Mouse (Mus musculus) heart, embryonic 11.5 days (tissue): ENCODE measurements at regions not wholly inside any gene's neighbourhood (a gene's known extent, or its start where the extent isn't known, plus 50 kb on each side); places are given as distances from the start of the nearest gene placed in this dataset.

ENCODE experiments used
- ATAC-seq: fragments of 200-750 bp; cut with Nextera tagmentation; replicated peaks from 2 replicates; pipeline ENCODE4 v1.8.0; 2017; ENCODE audit warnings: moderate library complexity; ENCODE audit not compliant: insufficient number of reproducible peaks, low FRiP score, low TSS enrichment
- H3K27ac ChIP-seq: fragments of 300-500 bp; sonication (generic); 2 replicates; pipeline ENCODE4 v1.5.1; 2014; ENCODE audit warnings: mild to moderate bottlenecking, low read depth, low read length
- H3K27me3 ChIP-seq: fragments of 300-500 bp; sonication (generic); 2 replicates; pipeline ENCODE4 v1.6.1; 2014; ENCODE audit warnings: mild to moderate bottlenecking, low read length, mixed read lengths; ENCODE audit not compliant: control insufficient read depth, insufficient read depth
- H3K36me3 ChIP-seq: fragments of 300-500 bp; sonication (generic); 2 replicates; pipeline ENCODE4 v1.6.1; 2014; ENCODE audit warnings: mild to moderate bottlenecking, low read length, moderate library complexity, mixed read lengths; ENCODE audit not compliant: control insufficient read depth, insufficient read depth
- H3K4me1 ChIP-seq: fragments of 300-500 bp; sonication (generic); 2 replicates; pipeline ENCODE4 v1.6.1; 2014; ENCODE audit warnings: low read length; ENCODE audit not compliant: control insufficient read depth, insufficient read depth
- H3K4me2 ChIP-seq: fragments of 300-500 bp; sonication (generic); 2 replicates; pipeline ENCODE4 v1.6.1; 2014; ENCODE audit warnings: mild to moderate bottlenecking, moderate library complexity
- H3K4me3 ChIP-seq: fragments of 300-500 bp; sonication (generic); 2 replicates; pipeline ENCODE4 v1.5.1; 2014; ENCODE audit warnings: low read depth, low read length
- H3K9ac ChIP-seq: fragments of 300-500 bp; sonication (generic); 2 replicates; pipeline ENCODE4 v1.6.1; 2014; ENCODE audit warnings: mild to moderate bottlenecking, low read depth, low read length, moderate library complexity
- H3K9me3 ChIP-seq: fragments of 300-500 bp; sonication (generic); replicated peaks from 2 replicates; pipeline ENCODE4 v1.6.1; 2016; ENCODE audit warnings: low read length; ENCODE audit not compliant: control insufficient read depth
- WGBS: fragments of 180-500 bp; shearing (Covaris S2); extraction: QIAGEN DNeasy Blood & Tissue Kit; methylation state at CpG from one replicate; pipeline ENCODE4 v1.1.7; 2014; ENCODE audit not compliant: insufficient replicate concordance; 5-methylcytosine and 5-hydroxymethylcytosine counted together

DNA sequence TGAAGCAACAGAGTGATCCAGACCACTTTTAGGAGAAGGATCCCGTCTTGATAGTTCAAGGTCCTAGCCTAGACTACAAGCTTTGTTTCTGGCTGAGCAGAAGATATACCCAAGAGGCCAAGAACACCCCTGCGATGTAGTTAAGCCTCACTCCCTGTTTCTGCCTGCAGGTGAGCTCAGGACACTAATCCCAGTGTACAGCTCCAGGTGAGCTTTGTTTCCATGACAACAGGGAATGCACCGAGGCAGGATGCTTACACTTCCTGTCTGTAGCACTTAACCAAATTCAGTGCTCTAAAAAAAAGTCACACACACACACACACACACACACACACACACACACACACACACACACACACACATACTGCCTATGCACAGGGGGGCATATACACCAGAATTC lies 230.7 kb downstream of the Ajap1 start:
- Histone ChIP-seq H3K4me3 (no peak overlapping the region), H3K4me1 (peaks cover 6% of the 10 kb centered on the region; the same call in 1 of the 2 replicates), H3K9me3 (no peaks in the 10 kb centered on the region), H3K27ac (no peak overlapping the region), H3K27me3 (no peaks in the 10 kb centered on the region), H3K9ac (no peak overlapping the region), H3K4me2 (no peak overlapping the region), H3K36me3 (no peaks in the 10 kb centered on the region)
- no peak for ATAC-seq
- 61% methylated on average over 3 of the region's 3 CpGs for WGBS

- Histone ChIP-seq H3K27ac (no peak overlapping the region), H3K4me1 (peaks cover 6% of the 10 kb centered on the region; the same call in 1 of the 2 replicates), H3K4me3 (no peak overlapping the region), H3K36me3 (no peaks in the 10 kb centered on the region), H3K4me2 (no peak overlapping the region), H3K9ac (no peak overlapping the region), H3K27me3 (no peaks in the 10 kb centered on the region), H3K9me3 (no peaks in the 10 kb centered on the region)
- WGBS = 55% methylated on average over 8 of the region's 8 CpGs
- no peak for ATAC-seq
These were observed 231.3 kb downstream of the Ajap1 start for GRCm38 (mm10) chr4:153251311-153251710.

DNA sequence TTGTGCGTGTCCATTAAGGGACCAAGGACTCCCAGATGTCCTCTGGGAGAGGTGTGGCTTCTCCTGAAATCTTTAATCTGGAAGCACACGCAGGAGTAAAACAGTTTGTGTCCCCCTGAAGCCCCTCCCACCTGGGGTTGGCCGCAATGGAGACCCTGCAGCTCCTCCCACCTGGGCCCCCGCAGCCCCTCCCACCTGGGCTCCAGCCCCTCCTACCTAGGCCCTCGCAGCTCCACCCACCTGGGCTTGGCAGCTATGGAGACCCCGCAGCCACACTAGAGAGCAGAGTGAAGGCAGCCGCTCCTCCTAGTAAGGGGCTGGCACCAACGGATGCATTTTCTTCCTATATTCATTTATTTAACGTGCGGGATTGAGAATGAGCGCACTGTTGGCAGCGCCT lies 245.9 kb downstream of the Ajap1 start:
- 11% methylated on average over 12 of the region's 12 CpGs for WGBS
- H3K36me3 ChIP-seq = no peaks in the 10 kb centered on the region
- H3K9ac ChIP-seq = no peak overlapping the region
- H3K4me2 ChIP-seq = peak overlapping the region; percentile 36
- H3K4me1 ChIP-seq = no peaks in the 10 kb centered on the region
- peak; percentile 69; the same call in 1 of the 2 replicates for ATAC-seq
- H3K27ac ChIP-seq = no peak overlapping the region
- no peaks in the 10 kb centered on the region; the same call in 1 of the 2 replicates for H3K9me3 ChIP-seq
- no peaks in the 10 kb centered on the region for H3K27me3 ChIP-seq
- no peak overlapping the region for H3K4me3 ChIP-seq

DNA sequence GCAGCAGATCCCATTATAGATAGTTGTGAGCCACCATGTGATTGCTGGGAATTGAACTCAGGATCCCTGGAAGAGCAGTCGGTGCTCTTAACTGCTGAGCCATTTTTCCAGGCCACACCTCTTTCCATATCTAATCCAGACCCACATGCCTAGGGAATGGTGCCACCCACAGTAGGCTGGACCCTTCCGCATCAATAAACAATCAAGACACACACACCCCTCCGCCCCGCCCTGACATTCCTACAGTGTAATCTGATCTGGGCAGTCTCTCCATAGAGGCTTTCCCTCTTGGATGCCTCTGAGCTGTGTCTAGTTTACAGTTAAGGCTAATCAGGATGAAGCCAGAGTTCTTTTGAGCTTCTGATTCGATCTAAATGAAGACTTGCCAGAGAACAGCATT lies 248.8 kb downstream of the Ajap1 start:
- Histone ChIP-seq H3K27ac (no peak overlapping the region), H3K27me3 (no peaks in the 10 kb centered on the region), H3K9ac (no peak overlapping the region), H3K4me1 (no peaks in the 10 kb centered on the region), H3K4me3 (no peak overlapping the region), H3K4me2 (no peak overlapping the region), H3K9me3 (no peaks in the 10 kb centered on the region; the same call in 1 of the 2 replicates), H3K36me3 (no peaks in the 10 kb centered on the region)
- WGBS = 63% methylated on average over 5 of the region's 5 CpGs
- ATAC-seq = no peak

DNA sequence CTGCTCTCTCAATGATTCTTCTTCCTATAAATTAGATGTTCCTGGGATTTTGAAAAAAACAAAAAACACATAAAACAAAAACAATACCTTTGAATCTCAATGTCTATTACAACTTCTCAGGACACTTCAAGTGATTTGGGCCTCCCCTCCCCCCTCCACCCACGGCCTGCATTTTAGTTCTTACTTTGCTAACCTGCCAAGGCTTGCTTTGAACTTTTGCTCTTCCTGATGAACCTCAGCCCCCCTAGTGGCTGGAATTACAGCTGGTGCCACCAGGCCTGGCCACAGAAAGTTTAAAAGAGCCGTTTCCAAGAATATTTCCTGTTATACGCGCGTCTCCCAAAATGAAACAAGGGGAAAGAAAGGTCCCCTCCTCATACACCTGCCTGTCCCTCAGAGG lies 253.4 kb downstream of the Ajap1 start:
- ATAC-seq = no peak
- Histone ChIP-seq H3K9me3 (no peaks in the 10 kb centered on the region; the same call in 1 of the 2 replicates), H3K4me2 (no peak overlapping the region), H3K27me3 (no peaks in the 10 kb centered on the region), H3K36me3 (no peaks in the 10 kb centered on the region), H3K4me1 (no peaks in the 10 kb centered on the region; the same call in 1 of the 2 replicates), H3K9ac (no peak overlapping the region), H3K4me3 (no peak overlapping the region), H3K27ac (no peak overlapping the region)
- WGBS = 54% methylated on average over 5 of the region's 5 CpGs

DNA sequence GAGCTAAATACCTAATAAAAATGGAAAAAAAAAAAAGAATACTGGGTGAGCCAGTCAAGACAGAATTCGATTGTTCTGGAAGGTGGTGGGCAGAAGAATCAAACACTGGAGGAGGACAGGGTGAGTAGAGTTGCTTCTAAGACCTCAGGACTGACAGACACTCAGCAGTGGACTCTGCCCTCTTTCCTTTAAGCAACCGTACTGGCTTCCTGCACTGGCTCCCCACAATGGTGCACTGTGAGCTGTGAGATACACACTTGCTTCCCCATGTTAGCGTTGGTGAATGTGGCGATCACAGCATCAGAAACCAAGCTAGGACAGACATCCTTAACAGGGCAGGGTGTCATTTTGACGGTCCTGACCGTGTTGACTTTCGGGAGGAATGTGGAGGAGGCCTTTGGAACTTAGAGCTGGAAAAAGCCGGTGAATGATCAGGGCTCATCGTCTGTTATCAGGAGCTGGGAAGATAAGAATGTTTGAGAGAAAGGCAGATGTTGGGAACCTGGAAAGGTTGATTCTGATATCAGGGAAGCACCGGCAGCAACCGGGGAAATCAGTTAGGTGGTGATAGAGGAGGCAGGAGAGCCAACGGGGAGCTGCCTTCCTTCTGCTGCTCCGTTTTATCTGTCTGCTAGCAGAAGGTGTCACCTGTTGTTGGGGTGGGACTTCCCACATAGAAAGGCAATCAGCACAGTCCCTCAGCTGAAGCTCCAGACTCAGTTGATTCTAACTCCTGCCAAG lies 254.8 kb downstream of the Ajap1 start:
- H3K9ac ChIP-seq = no peak overlapping the region
- H3K9me3 ChIP-seq = no peaks in the 10 kb centered on the region; the same call in 1 of the 2 replicates
- no peaks in the 10 kb centered on the region for H3K27me3 ChIP-seq
- H3K4me2 ChIP-seq = no peak overlapping the region
- no peak overlapping the region for H3K4me3 ChIP-seq
- H3K27ac ChIP-seq = no peak overlapping the region
- no peaks in the 10 kb centered on the region; the same call in 1 of the 2 replicates for H3K4me1 ChIP-seq
- whole genome bisulfite sequencing = 17% methylated on average over 13 of the region's 13 CpGs
- H3K36me3 ChIP-seq = no peaks in the 10 kb centered on the region
- ATAC-seq = no peak

DNA sequence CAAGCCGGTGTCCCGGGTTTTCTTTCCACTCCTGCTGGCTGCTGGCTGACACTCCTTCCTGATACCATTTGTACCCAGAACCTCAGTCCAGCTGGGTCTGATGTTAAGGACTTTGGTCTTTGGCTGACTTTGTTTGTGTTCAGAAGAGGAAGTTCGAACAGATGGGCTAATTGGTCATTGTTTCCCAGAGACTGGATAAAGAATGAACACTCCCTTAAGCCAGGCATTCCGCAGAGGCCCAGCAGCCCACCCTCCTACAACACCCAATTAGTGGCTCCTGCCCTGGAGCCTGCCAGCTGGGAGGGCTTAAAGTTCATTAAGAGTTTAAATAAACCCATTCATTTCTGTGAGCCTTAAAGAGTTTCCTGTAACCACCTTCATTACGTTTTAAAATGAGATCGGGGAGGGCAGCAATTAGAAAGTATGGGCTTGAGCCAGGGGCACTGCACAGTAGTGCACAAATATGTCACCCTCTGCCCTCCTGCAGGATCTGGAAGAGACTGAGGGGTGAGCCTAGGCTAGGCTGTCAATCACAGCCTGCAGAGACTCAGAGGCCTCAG lies 257.9 kb downstream of the Ajap1 start:
- 27% methylated on average over 6 of the region's 6 CpGs for WGBS
- no peaks in the 10 kb centered on the region for H3K36me3 ChIP-seq
- H3K27ac ChIP-seq = no peak overlapping the region
- no peaks in the 10 kb centered on the region; the same call in 1 of the 2 replicates for H3K4me1 ChIP-seq
- ATAC-seq = no peak
- no peak overlapping the region for H3K9ac ChIP-seq
- no peaks in the 10 kb centered on the region for H3K27me3 ChIP-seq
- no peak overlapping the region for H3K4me3 ChIP-seq
- no peak overlapping the region for H3K4me2 ChIP-seq
- no peaks in the 10 kb centered on the region for H3K9me3 ChIP-seq

DNA sequence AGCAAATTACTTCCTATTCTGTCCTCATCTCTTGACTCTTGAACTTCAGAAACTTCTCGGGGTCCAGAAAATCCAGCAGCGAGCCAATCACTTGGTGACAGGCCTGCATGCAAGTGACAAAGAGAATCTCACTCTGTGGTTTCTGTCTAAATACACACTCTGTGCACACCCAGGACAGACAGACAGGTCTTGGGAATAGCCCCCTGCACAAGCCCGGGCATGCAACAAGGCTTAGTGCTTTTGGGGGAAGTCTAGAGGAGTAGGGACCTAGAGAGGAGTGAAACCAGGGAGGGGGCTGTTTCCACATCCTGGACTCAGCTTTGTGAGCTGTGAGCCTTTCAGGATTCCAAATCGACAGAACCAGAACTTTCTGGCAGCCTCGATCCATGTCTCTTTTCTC lies 259.6 kb downstream of the Ajap1 start:
- no peak overlapping the region for H3K4me3 ChIP-seq
- H3K27ac ChIP-seq = no peak overlapping the region
- H3K36me3 ChIP-seq = no peaks in the 10 kb centered on the region
- ATAC-seq = no peak
- WGBS = 74% methylated on average over 5 of the region's 5 CpGs
- H3K9me3 ChIP-seq = no peaks in the 10 kb centered on the region
- no peaks in the 10 kb centered on the region for H3K27me3 ChIP-seq
- no peaks in the 10 kb centered on the region for H3K4me1 ChIP-seq
- no peak overlapping the region for H3K4me2 ChIP-seq
- no peak overlapping the region for H3K9ac ChIP-seq

DNA sequence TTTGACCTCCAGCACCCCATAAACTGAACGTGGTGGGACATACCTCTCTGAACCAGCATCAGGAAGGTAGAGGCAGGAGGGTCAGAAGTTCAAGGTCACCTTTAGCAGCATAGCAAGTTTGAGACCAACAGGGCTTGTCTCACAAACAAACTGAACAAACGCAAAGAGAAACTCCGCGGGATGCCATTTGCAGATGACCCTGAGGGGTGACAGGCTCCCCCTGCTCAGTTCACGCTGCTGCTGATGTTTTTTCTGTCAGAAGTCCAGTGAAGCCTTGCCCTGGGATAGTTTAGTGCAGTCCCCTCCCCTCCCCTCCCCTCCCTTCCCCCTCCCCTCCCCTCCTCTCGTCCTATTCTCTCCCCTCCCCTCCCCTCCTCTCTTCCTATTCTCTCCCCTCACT lies 262.1 kb downstream of the Ajap1 start:
- Histone ChIP-seq H3K4me1 (no peaks in the 10 kb centered on the region), H3K4me2 (no peak overlapping the region), H3K27me3 (no peaks in the 10 kb centered on the region), H3K4me3 (no peak overlapping the region), H3K36me3 (no peaks in the 10 kb centered on the region), H3K9me3 (no peaks in the 10 kb centered on the region), H3K27ac (no peak overlapping the region), H3K9ac (no peak overlapping the region)
- 31% methylated on average over 5 of the region's 6 CpGs for WGBS
- no peak for ATAC-seq
